11 mouse cellular contexts compared by ENCODE assay signal in genomic region chr15:99320168-99320674, GRCm38 (mm10). TPM values are rescaled to one million over a fixed set of nuclear protein-coding genes. Genes with fewer than 3 reads are reported as not detected.
DNase-seq lines count a peak whose midpoint lies in the region; ATAC-seq and TF ChIP-seq lines count a peak whose summit lies in the region.
"Had no signal": no experiment of that assay in that cellular context is flagged by ENCODE, and none has a peak within 500 bp of the region (broad histone marks: within the 10 kb centered on the region; RNA-seq: fewer than 3 reads in every experiment).

No protein-coding gene starts in this region.

- H3K9me3 ChIP-seq in hindbrain, embryonic 13.5 days, result no peaks in the 10 kb centered on the region
- no peaks in the 10 kb centered on the region for H3K9me3 ChIP-seq in hindbrain, embryonic 10.5 days
- H3K9me3 ChIP-seq in lung, postnatal 0 days (ENCODE audit: low read length), result no peaks in the 10 kb centered on the region
- H3K9me3 ChIP-seq in stomach, embryonic 16.5 days (replicated peaks; ENCODE audit: control insufficient read depth, low read length), result no peaks in the 10 kb centered on the region

- no peak for TF ChIP-seq POLR2A in cerebellum, adult 2 months (IDR thresholded peaks at IDR 0.05; ENCODE audit: borderline replicate concordance, insufficient read depth, low read length)
- TF ChIP-seq POLR2A in thymus, adult 2 months (IDR thresholded peaks at IDR 0.05; ENCODE audit: control insufficient read depth, extremely low read depth, insufficient read depth, low read length, poor library complexity), result no peak

- H3K4me2 ChIP-seq in hindbrain, embryonic 13.5 days, result no peak overlapping the region
- H3K4me2 ChIP-seq in lung, postnatal 0 days (replicated peaks; ENCODE audit: low read depth, low read length), result no peak overlapping the region
- H3K4me2 ChIP-seq in stomach, embryonic 16.5 days (ENCODE audit: low read depth, low read length), result no peak overlapping the region
- H3K4me2 ChIP-seq: midbrain, embryonic 11.5 days had no signal

- no peak for TF ChIP-seq CTCF in cerebellum, adult 2 months (IDR thresholded peaks at IDR 0.05; ENCODE audit: borderline replicate concordance, insufficient read depth, low read depth, low read length)
- TF ChIP-seq CTCF in lung, postnatal 0 days (IDR thresholded peaks at IDR 0.05), result no peak
- TF ChIP-seq CTCF in thymus, adult 2 months (IDR thresholded peaks at IDR 0.05; ENCODE audit: borderline replicate concordance, control insufficient read depth, extremely low read depth, insufficient read depth, low read length, poor library complexity), result no peak

- no peak for TF ChIP-seq EP300 in lung, postnatal 0 days (IDR thresholded peaks at IDR 0.05)

- no peak overlapping the region for H3K4me3 ChIP-seq in cerebellum, adult 2 months (replicated peaks; ENCODE audit: insufficient read depth, low read depth, low read length)
- no peak overlapping the region for H3K4me3 ChIP-seq in hindbrain, embryonic 13.5 days
- no peak overlapping the region for H3K4me3 ChIP-seq in hindbrain, embryonic 10.5 days
- H3K4me3 ChIP-seq in lung, postnatal 0 days (ENCODE audit: low read depth, low read length), result no peak overlapping the region
- no peak overlapping the region for H3K4me3 ChIP-seq in stomach, embryonic 16.5 days (replicated peaks; ENCODE audit: low read length)
- no peak overlapping the region for H3K4me3 ChIP-seq in thymus, adult 2 months (ENCODE audit: control insufficient read depth, insufficient read depth, low read length)

- H3K27ac ChIP-seq in cerebellum, adult 2 months (ENCODE audit: insufficient read depth, low read length), result peak overlapping the region; percentile 7; the same call in 1 of the 2 replicates
- peak overlapping the region; percentile 52; the same call in 1 of the 2 replicates for H3K27ac ChIP-seq in hindbrain, embryonic 13.5 days
- no peak overlapping the region for H3K27ac ChIP-seq in hindbrain, embryonic 10.5 days
- peak overlapping the region; percentile 80 for H3K27ac ChIP-seq in lung, postnatal 0 days (ENCODE audit: low read length)
- H3K27ac ChIP-seq in stomach, embryonic 16.5 days (ENCODE audit: low read length), result peak overlapping the region; percentile 58
- no peak overlapping the region for H3K27ac ChIP-seq in thymus, adult 2 months (ENCODE audit: control insufficient read depth, insufficient read depth, low read length)

- 81% methylated on average over 10 of the region's 10 CpGs for WGBS in cerebellum, adult 2 months
- WGBS in hindbrain, embryonic 13.5 days, result 84% methylated on average over 10 of the region's 10 CpGs
- WGBS in hindbrain, embryonic 10.5 days, result 89% methylated on average over 10 of the region's 10 CpGs
- WGBS in lung, postnatal 0 days, result 40% methylated on average over 10 of the region's 10 CpGs
- WGBS in stomach, embryonic 16.5 days, result 76% methylated on average over 10 of the region's 10 CpGs
- WGBS in thymus, adult 2 months, result 94% methylated on average over 10 of the region's 10 CpGs

- H3K9ac ChIP-seq in hindbrain, embryonic 13.5 days, result no peak overlapping the region
- no peak overlapping the region; the same call in 1 of the 2 replicates for H3K9ac ChIP-seq in lung, postnatal 0 days (replicated peaks; ENCODE audit: low read depth)
- peak overlapping the region; percentile 8; the same call in 1 of the 2 replicates for H3K9ac ChIP-seq in stomach, embryonic 16.5 days (ENCODE audit: low read length)

- no peak for ATAC-seq in hindbrain, embryonic 13.5 days (ENCODE audit: low FRiP score)
- ATAC-seq in lung, postnatal 0 days, result no peak
- no peak for ATAC-seq in stomach, embryonic 16.5 days (ENCODE audit: insufficient read depth, low FRiP score)

- peaks cover 96% of the 10 kb centered on the region for H3K36me3 ChIP-seq in hindbrain, embryonic 13.5 days
- H3K36me3 ChIP-seq in hindbrain, embryonic 10.5 days, result peaks cover 100% of the 10 kb centered on the region
- peaks cover 41% of the 10 kb centered on the region; the same call in 1 of the 2 replicates for H3K36me3 ChIP-seq in lung, postnatal 0 days (ENCODE audit: insufficient read depth, low read length)
- peaks cover 10% of the 10 kb centered on the region; the same call in 1 of the 2 replicates for H3K36me3 ChIP-seq in stomach, embryonic 16.5 days (ENCODE audit: control insufficient read depth, insufficient read depth, low read length)
- peaks cover 48% of the 10 kb centered on the region for H3K36me3 ChIP-seq in thymus, adult 2 months (ENCODE audit: control insufficient read depth, insufficient read depth, low read length)

- no peak for DNase-seq in cerebellum, adult 2 months
- DNase-seq in cerebellum, postnatal 25 days, result no peak
- DNase-seq in hindbrain, embryonic 10.5 days (ENCODE audit: low spot score), result no peak
- peak; percentile 32 for DNase-seq in lung, postnatal 0 days (ENCODE audit: low spot score)
- no peak for DNase-seq in lung, postnatal 36 days
- no peak for DNase-seq in thymus, adult 2 months
- DNase-seq: left cerebral cortex, postnatal 4 days; thymus, postnatal 4 days had no signal

- H3K4me1 ChIP-seq in cerebellum, adult 2 months (ENCODE audit: control insufficient read depth, insufficient read depth, low read length), result peaks cover 30% of the 10 kb centered on the region
- H3K4me1 ChIP-seq in hindbrain, embryonic 13.5 days (replicated peaks), result 0 out of 2 replicates have a peak, but pooled peaks cover 3% of the 10 kb centered on the region
- H3K4me1 ChIP-seq in hindbrain, embryonic 10.5 days (replicated peaks), result peaks cover 9% of the 10 kb centered on the region
- 0 out of 2 replicates have a peak, but pooled peaks cover 3% of the 10 kb centered on the region for H3K4me1 ChIP-seq in lung, postnatal 0 days (ENCODE audit: insufficient read depth, low read depth, low read length)
- peaks cover 4% of the 10 kb centered on the region; the same call in 1 of the 2 replicates for H3K4me1 ChIP-seq in stomach, embryonic 16.5 days (ENCODE audit: control insufficient read depth, insufficient read depth, low read length)
- no peaks in the 10 kb centered on the region for H3K4me1 ChIP-seq in thymus, adult 2 months (replicated peaks; ENCODE audit: control insufficient read depth, insufficient read depth, low read length)

- H3K27me3 ChIP-seq in cerebellum, adult 2 months (ENCODE audit: control insufficient read depth, insufficient read depth, low read length), result no peaks in the 10 kb centered on the region
- no peaks in the 10 kb centered on the region for H3K27me3 ChIP-seq in hindbrain, embryonic 13.5 days
- no peaks in the 10 kb centered on the region for H3K27me3 ChIP-seq in hindbrain, embryonic 10.5 days (ENCODE audit: insufficient read depth, poor library complexity, severe bottlenecking)
- H3K27me3 ChIP-seq in lung, postnatal 0 days (replicated peaks; ENCODE audit: insufficient read depth, low read length), result no peaks in the 10 kb centered on the region
- H3K27me3 ChIP-seq in stomach, embryonic 16.5 days (ENCODE audit: control insufficient read depth, insufficient read depth, low read length), result no peaks in the 10 kb centered on the region
- no peaks in the 10 kb centered on the region for H3K27me3 ChIP-seq in thymus, adult 2 months (ENCODE audit: control insufficient read depth, insufficient read depth, low read length)

RNA-seq across cellular contexts. Expression of gene Fam186b, which starts 24.5 kb away (rescaled TPM):
- 1.1 and 1.9 TPM in 2 replicates for polyA plus RNA-seq in cerebellum, adult 2 months (2012; rRNA removed)
- 0.47 and 0.69 TPM in 2 replicates for polyA plus RNA-seq in hindbrain, embryonic 13.5 days (2015; fragmentation: Nextera tagmentation; extraction: Ambion mirVana)
- polyA plus RNA-seq in hindbrain, embryonic 10.5 days (2016; fragmentation: Nextera tagmentation; extraction: Ambion mirVana), result 0.20 and 0.27 TPM in 2 replicates
- 0.07 TPM in 1 of 2 replicates, not detected in the other for polyA plus RNA-seq in lung, postnatal 0 days (2015; fragmentation: Nextera tagmentation; extraction: Ambion mirVana)
- 0.06 and 0.10 TPM in 2 replicates for polyA plus RNA-seq in stomach, embryonic 16.5 days (2015; fragmentation: Nextera tagmentation; extraction: Ambion mirVana)
- polyA plus RNA-seq in thymus, adult 2 months (2012; rRNA removed), result 0.04 and 0.11 TPM in 2 replicates

RNA-seq across cellular contexts. Expression of gene Prpf40b, which starts 25.3 kb away (rescaled TPM):
- 141 and 152 TPM in 2 replicates for polyA plus RNA-seq in cerebellum, adult 2 months (2012; rRNA removed)
- 116 and 124 TPM in 2 replicates for polyA plus RNA-seq in hindbrain, embryonic 13.5 days (2015; fragmentation: Nextera tagmentation; extraction: Ambion mirVana)
- polyA plus RNA-seq in hindbrain, embryonic 10.5 days (2016; fragmentation: Nextera tagmentation; extraction: Ambion mirVana), result 61.1 and 63.3 TPM in 2 replicates
- 37.1 and 39.9 TPM in 2 replicates for polyA plus RNA-seq in lung, postnatal 0 days (2015; fragmentation: Nextera tagmentation; extraction: Ambion mirVana)
- polyA plus RNA-seq in stomach, embryonic 16.5 days (2015; fragmentation: Nextera tagmentation; extraction: Ambion mirVana), result 42.5 and 44.3 TPM in 2 replicates
- polyA plus RNA-seq in thymus, adult 2 months (2012; rRNA removed), result 29.3 and 37.0 TPM in 2 replicates

RNA-seq across cellular contexts. Expression of gene Fmnl3, which starts 50.1 kb away (rescaled TPM):
- 10.0 and 10.7 TPM in 2 replicates for polyA plus RNA-seq in cerebellum, adult 2 months (2012; rRNA removed)
- 8.2 and 8.8 TPM in 2 replicates for polyA plus RNA-seq in hindbrain, embryonic 13.5 days (2015; fragmentation: Nextera tagmentation; extraction: Ambion mirVana)
- polyA plus RNA-seq in hindbrain, embryonic 10.5 days (2016; fragmentation: Nextera tagmentation; extraction: Ambion mirVana), result 10.7 and 14.6 TPM in 2 replicates
- polyA plus RNA-seq in lung, postnatal 0 days (2015; fragmentation: Nextera tagmentation; extraction: Ambion mirVana), result 25.8 and 30.7 TPM in 2 replicates
- polyA plus RNA-seq in stomach, embryonic 16.5 days (2015; fragmentation: Nextera tagmentation; extraction: Ambion mirVana), result 14.2 and 16.6 TPM in 2 replicates
- 55.5 and 59.6 TPM in 2 replicates for polyA plus RNA-seq in thymus, adult 2 months (2012; rRNA removed)

Comparison
In these comparisons a context has a peak if more than half of its experiments do, and no peak if none do; other contexts are left out.
1. H3K27ac ChIP-seq: peak in cerebellum, adult 2 months (single experiment), hindbrain, embryonic 13.5 days (single experiment), lung, postnatal 0 days (single experiment) and stomach, embryonic 16.5 days (single experiment); none in hindbrain, embryonic 10.5 days (single experiment) and thymus, adult 2 months (single experiment).